Comparison of ENCODE assay signal across 14 mouse cellular contexts in the genomic region with DNA sequence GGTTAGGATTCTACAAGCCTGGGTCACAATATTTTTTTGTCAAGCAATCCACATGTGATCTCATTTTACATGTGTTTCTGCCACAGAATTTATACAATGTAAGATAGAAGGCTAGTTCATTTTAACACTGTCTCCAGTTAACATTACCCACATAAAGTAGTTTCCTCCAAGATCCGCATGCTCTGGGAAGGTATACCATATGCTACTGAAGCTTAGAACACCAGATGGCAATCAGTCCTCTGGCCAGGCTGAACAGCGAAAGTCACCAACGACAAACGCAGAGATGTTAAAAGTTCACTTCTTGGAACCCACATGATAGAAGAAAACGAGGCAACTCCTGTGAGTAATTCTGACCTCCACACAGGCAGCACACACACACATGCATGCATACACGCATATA.
DNase-seq lines count a peak whose midpoint lies in the region; ATAC-seq and TF ChIP-seq lines count a peak whose summit lies in the region.
"Had no signal": no experiment of that assay in that cellular context is flagged by ENCODE, and none has a peak within 500 bp of the region (broad histone marks: within the 10 kb centered on the region; RNA-seq: fewer than 3 reads in every experiment).

No protein-coding gene starts in this region.

- no peak overlapping the region for H3K4me3 ChIP-seq in heart, embryonic 15.5 days
- no peak overlapping the region for H3K4me3 ChIP-seq in heart, embryonic 10.5 days
- H3K4me3 ChIP-seq in midbrain, embryonic 15.5 days = no peak overlapping the region
- no peak overlapping the region for H3K4me3 ChIP-seq in midbrain, embryonic 14.5 days (replicated peaks; ENCODE audit: low read depth, low read length)
- no peak overlapping the region for H3K4me3 ChIP-seq in olfactory bulb, adult 2 months (ENCODE audit: insufficient read depth, low read depth, low read length)
- H3K4me3 ChIP-seq: liver, embryonic 12.5 days; midbrain, embryonic 12.5 days; myocyte had no signal

- no peak for TF ChIP-seq POLR2A in olfactory bulb, adult 2 months (IDR thresholded peaks at IDR 0.05; ENCODE audit: insufficient read depth, low read depth, low read length)

- H3K4me2 ChIP-seq in heart, embryonic 15.5 days = peak overlapping the region; percentile 49; the same call in 1 of the 2 replicates
- peak overlapping the region; percentile 33 for H3K4me2 ChIP-seq in midbrain, embryonic 15.5 days
- no peak overlapping the region for H3K4me2 ChIP-seq in midbrain, embryonic 14.5 days (ENCODE audit: low read length)
- H3K4me2 ChIP-seq: liver, embryonic 12.5 days; midbrain, embryonic 12.5 days had no signal

- H3K9ac ChIP-seq in heart, embryonic 15.5 days = no peak overlapping the region
- H3K9ac ChIP-seq in midbrain, embryonic 15.5 days = no peak overlapping the region
- no peak overlapping the region for H3K9ac ChIP-seq in midbrain, embryonic 14.5 days (replicated peaks; ENCODE audit: low read length)
- H3K9ac ChIP-seq: liver, embryonic 12.5 days; lung, embryonic 14.5 days; midbrain, embryonic 12.5 days had no signal

- intact Hi-C loops in left cerebral cortex, postnatal 25 days (cut with DNase I) = loop anchor here (10.0 kb wide), 1 partner anchor 346 kb away; no protein-coding TSS in a partner anchor

- DNase-seq in cerebellum, adult 11 months = no peak
- no peak for DNase-seq in heart, embryonic 10.5 days (ENCODE audit: low spot score)
- no peak for DNase-seq in midbrain, embryonic 14.5 days
- DNase-seq in left cerebral cortex, postnatal 25 days (ENCODE audit: low spot score in 2 of 2) = no peak
- DNase-seq: thymus, postnatal 36 days had no signal

- H3K27me3 ChIP-seq in heart, embryonic 15.5 days = no peaks in the 10 kb centered on the region
- no peaks in the 10 kb centered on the region for H3K27me3 ChIP-seq in heart, embryonic 10.5 days (ENCODE audit: insufficient read depth, poor library complexity, severe bottlenecking)
- no peaks in the 10 kb centered on the region for H3K27me3 ChIP-seq in midbrain, embryonic 15.5 days (replicated peaks)
- no peaks in the 10 kb centered on the region for H3K27me3 ChIP-seq in midbrain, embryonic 14.5 days (ENCODE audit: control insufficient read depth, insufficient read depth, low read length)
- H3K27me3 ChIP-seq: liver, embryonic 12.5 days; midbrain, embryonic 12.5 days had no signal

- peaks cover 20% of the 10 kb centered on the region for H3K4me1 ChIP-seq in heart, embryonic 15.5 days (replicated peaks)
- peaks cover 5% of the 10 kb centered on the region; the same call in 1 of the 2 replicates for H3K4me1 ChIP-seq in heart, embryonic 10.5 days
- H3K4me1 ChIP-seq in midbrain, embryonic 15.5 days = peaks cover 17% of the 10 kb centered on the region
- peaks cover 9% of the 10 kb centered on the region; the same call in 1 of the 2 replicates for H3K4me1 ChIP-seq in midbrain, embryonic 14.5 days (ENCODE audit: control insufficient read depth, insufficient read depth, low read length)
- H3K4me1 ChIP-seq in olfactory bulb, adult 2 months (ENCODE audit: control insufficient read depth, insufficient read depth, low read length) = peaks cover 15% of the 10 kb centered on the region
- H3K4me1 ChIP-seq: liver, embryonic 12.5 days had no signal

- no peaks in the 10 kb centered on the region for H3K36me3 ChIP-seq in heart, embryonic 15.5 days
- H3K36me3 ChIP-seq in heart, embryonic 10.5 days = no peaks in the 10 kb centered on the region
- no peaks in the 10 kb centered on the region for H3K36me3 ChIP-seq in midbrain, embryonic 15.5 days (replicated peaks)
- no peaks in the 10 kb centered on the region for H3K36me3 ChIP-seq in midbrain, embryonic 14.5 days (ENCODE audit: control insufficient read depth, insufficient read depth, low read length)
- H3K36me3 ChIP-seq: liver, embryonic 12.5 days; midbrain, embryonic 12.5 days had no signal

- no peaks in the 10 kb centered on the region for H3K9me3 ChIP-seq in heart, embryonic 15.5 days (replicated peaks)
- no peaks in the 10 kb centered on the region for H3K9me3 ChIP-seq in heart, embryonic 10.5 days
- no peaks in the 10 kb centered on the region for H3K9me3 ChIP-seq in midbrain, embryonic 15.5 days
- H3K9me3 ChIP-seq in midbrain, embryonic 14.5 days (ENCODE audit: control insufficient read depth, low read length) = no peaks in the 10 kb centered on the region
- H3K9me3 ChIP-seq: liver, embryonic 12.5 days; midbrain, embryonic 12.5 days had no signal

- TF ChIP-seq CTCF in olfactory bulb, adult 2 months (IDR thresholded peaks at IDR 0.05; ENCODE audit: insufficient read depth, low read depth, low read length) = no peak

- ATAC-seq in cerebellum, adult (ENCODE audit: insufficient number of reproducible peaks, low FRiP score, low TSS enrichment) = peak; percentile 69
- no peak for ATAC-seq in heart, embryonic 15.5 days (replicated peaks; ENCODE audit: insufficient number of reproducible peaks, insufficient read depth, low FRiP score, low read depth)
- no peak for ATAC-seq in midbrain, embryonic 15.5 days (replicated peaks)
- ATAC-seq in midbrain, embryonic 14.5 days (ENCODE audit: low FRiP score, low TSS enrichment) = no peak
- ATAC-seq: liver, embryonic 12.5 days had no signal

- WGBS in heart, embryonic 15.5 days = 76% methylated on average over 6 of the region's 6 CpGs
- 77% methylated on average over 6 of the region's 6 CpGs for WGBS in heart, embryonic 10.5 days
- WGBS in midbrain, embryonic 15.5 days = 61% methylated on average over 6 of the region's 6 CpGs
- 71% methylated on average over 6 of the region's 6 CpGs for WGBS in midbrain, embryonic 14.5 days
- WGBS in olfactory bulb, adult 2 months = 38% methylated on average over 6 of the region's 6 CpGs

- H3K27ac ChIP-seq in heart, embryonic 15.5 days = no peak overlapping the region
- no peak overlapping the region; the same call in 1 of the 2 replicates for H3K27ac ChIP-seq in heart, embryonic 10.5 days
- H3K27ac ChIP-seq in midbrain, embryonic 15.5 days = peak overlapping the region; percentile 17; the same call in 1 of the 2 replicates
- no peak overlapping the region for H3K27ac ChIP-seq in midbrain, embryonic 14.5 days (replicated peaks; ENCODE audit: low read depth, low read length)
- peak overlapping the region; percentile 77 for H3K27ac ChIP-seq in olfactory bulb, adult 2 months (ENCODE audit: insufficient read depth, low read depth, low read length)
- H3K27ac ChIP-seq: kidney, postnatal 0 days; liver, embryonic 12.5 days; midbrain, embryonic 12.5 days had no signal

Comparison
In these comparisons a context has a peak if more than half of its experiments do, and no peak if none do; other contexts are left out.
1. H3K27ac ChIP-seq: peak in midbrain, embryonic 15.5 days (single experiment) and olfactory bulb, adult 2 months (single experiment); none in heart, embryonic 15.5 days (single experiment), heart, embryonic 10.5 days (single experiment) and midbrain, embryonic 14.5 days (single experiment).